Mouse (Mus musculus) heart, embryonic 11.5 days (tissue): ENCODE measurements at regions not wholly inside any gene's neighbourhood (a gene's known extent, or its start where the extent isn't known, plus 50 kb on each side); places are given as distances from the start of the nearest gene placed in this dataset.
A peak's percentile ranks its signal among the peaks of the same experiment; 100 is the strongest.

Experiments used
- ATAC-seq: fragments of 200-750 bp; cut with Nextera tagmentation; replicated peaks from 2 replicates; pipeline ENCODE4 v1.8.0; 2017; ENCODE audit warnings: moderate library complexity; ENCODE audit not compliant: insufficient number of reproducible peaks, low FRiP score, low TSS enrichment
- H3K27ac ChIP-seq: fragments of 300-500 bp; sonication (generic); 2 replicates; pipeline ENCODE4 v1.5.1; 2014; ENCODE audit warnings: mild to moderate bottlenecking, low read depth, low read length
- H3K27me3 ChIP-seq: fragments of 300-500 bp; sonication (generic); 2 replicates; pipeline ENCODE4 v1.6.1; 2014; ENCODE audit warnings: mild to moderate bottlenecking, low read length, mixed read lengths; ENCODE audit not compliant: control insufficient read depth, insufficient read depth
- H3K36me3 ChIP-seq: fragments of 300-500 bp; sonication (generic); 2 replicates; pipeline ENCODE4 v1.6.1; 2014; ENCODE audit warnings: mild to moderate bottlenecking, low read length, moderate library complexity, mixed read lengths; ENCODE audit not compliant: control insufficient read depth, insufficient read depth
- H3K4me1 ChIP-seq: fragments of 300-500 bp; sonication (generic); 2 replicates; pipeline ENCODE4 v1.6.1; 2014; ENCODE audit warnings: low read length; ENCODE audit not compliant: control insufficient read depth, insufficient read depth
- H3K4me2 ChIP-seq: fragments of 300-500 bp; sonication (generic); 2 replicates; pipeline ENCODE4 v1.6.1; 2014; ENCODE audit warnings: mild to moderate bottlenecking, moderate library complexity
- H3K4me3 ChIP-seq: fragments of 300-500 bp; sonication (generic); 2 replicates; pipeline ENCODE4 v1.5.1; 2014; ENCODE audit warnings: low read depth, low read length
- H3K9ac ChIP-seq: fragments of 300-500 bp; sonication (generic); 2 replicates; pipeline ENCODE4 v1.6.1; 2014; ENCODE audit warnings: mild to moderate bottlenecking, low read depth, low read length, moderate library complexity
- H3K9me3 ChIP-seq: fragments of 300-500 bp; sonication (generic); replicated peaks from 2 replicates; pipeline ENCODE4 v1.6.1; 2016; ENCODE audit warnings: low read length; ENCODE audit not compliant: control insufficient read depth
- WGBS: fragments of 180-500 bp; shearing (Covaris S2); extraction: QIAGEN DNeasy Blood & Tissue Kit; methylation state at CpG from one replicate; pipeline ENCODE4 v1.1.7; 2014; ENCODE audit not compliant: insufficient replicate concordance; 5-methylcytosine and 5-hydroxymethylcytosine counted together

GRCm38 (mm10) chr1:42107925-42108324 is 587.6 kb upstream of the Pou3f3 start:
- ATAC-seq = no peak
- 78% methylated on average over 1 of the region's 1 CpGs for WGBS
- H3K27me3 ChIP-seq = no peaks in the 10 kb centered on the region
- no peak overlapping the region for H3K4me2 ChIP-seq
- H3K9ac ChIP-seq = no peak overlapping the region
- H3K9me3 ChIP-seq = no peaks in the 10 kb centered on the region
- H3K4me1 ChIP-seq = no peaks in the 10 kb centered on the region
- no peaks in the 10 kb centered on the region for H3K36me3 ChIP-seq
- no peak overlapping the region for H3K4me3 ChIP-seq
- no peak overlapping the region for H3K27ac ChIP-seq

- Histone ChIP-seq H3K4me3 (no peak overlapping the region), H3K27me3 (no peaks in the 10 kb centered on the region), H3K36me3 (no peaks in the 10 kb centered on the region), H3K27ac (no peak overlapping the region), H3K4me2 (no peak overlapping the region), H3K4me1 (no peaks in the 10 kb centered on the region), H3K9ac (no peak overlapping the region), H3K9me3 (no peaks in the 10 kb centered on the region; the same call in 1 of the 2 replicates)
- WGBS = 80% methylated on average over 13 of the region's 13 CpGs
- ATAC-seq = no peak
Measured at GRCm38 (mm10) chr1:42152175-42152790, 543.3 kb upstream of the Pou3f3 start.

GRCm38 (mm10) chr1:42152916-42153315 is 542.7 kb upstream of the Pou3f3 start:
- H3K27me3 ChIP-seq = no peaks in the 10 kb centered on the region
- H3K27ac ChIP-seq = no peak overlapping the region
- 53% methylated on average over 3 of the region's 3 CpGs for WGBS
- H3K4me2 ChIP-seq = no peak overlapping the region
- H3K4me3 ChIP-seq = no peak overlapping the region
- H3K9ac ChIP-seq = no peak overlapping the region
- H3K36me3 ChIP-seq = no peaks in the 10 kb centered on the region
- no peaks in the 10 kb centered on the region for H3K4me1 ChIP-seq
- no peaks in the 10 kb centered on the region; the same call in 1 of the 2 replicates for H3K9me3 ChIP-seq
- ATAC-seq = no peak

GRCm38 (mm10) chr1:42167790-42168572 is 527.6 kb upstream of the Pou3f3 start:
- no peak overlapping the region for H3K9ac ChIP-seq
- 76% methylated on average over 7 of the region's 7 CpGs for WGBS
- H3K4me1 ChIP-seq = no peaks in the 10 kb centered on the region
- no peak for ATAC-seq
- H3K27me3 ChIP-seq = no peaks in the 10 kb centered on the region
- no peak overlapping the region for H3K4me3 ChIP-seq
- H3K36me3 ChIP-seq = no peaks in the 10 kb centered on the region
- H3K27ac ChIP-seq = no peak overlapping the region
- no peaks in the 10 kb centered on the region for H3K9me3 ChIP-seq
- H3K4me2 ChIP-seq = no peak overlapping the region

GRCm38 (mm10) chr1:42169505-42169904 is 526.1 kb upstream of the Pou3f3 start:
- H3K9me3 ChIP-seq = no peaks in the 10 kb centered on the region
- H3K9ac ChIP-seq = no peak overlapping the region
- H3K27me3 ChIP-seq = no peaks in the 10 kb centered on the region
- no peaks in the 10 kb centered on the region for H3K4me1 ChIP-seq
- no peak overlapping the region for H3K4me2 ChIP-seq
- ATAC-seq = no peak
- no peak overlapping the region for H3K27ac ChIP-seq
- WGBS = 72% methylated on average over 3 of the region's 3 CpGs
- H3K36me3 ChIP-seq = no peaks in the 10 kb centered on the region
- no peak overlapping the region for H3K4me3 ChIP-seq

GRCm38 (mm10) chr1:42186295-42186694 is 509.3 kb upstream of the Pou3f3 start:
- no peaks in the 10 kb centered on the region for H3K4me1 ChIP-seq

GRCm38 (mm10) chr1:42228098-42228497 is 467.5 kb upstream of the Pou3f3 start:
- WGBS = 79% methylated on average over 1 of the region's 1 CpGs
- Histone ChIP-seq H3K27ac (no peak overlapping the region), H3K9me3 (no peaks in the 10 kb centered on the region), H3K4me3 (no peak overlapping the region), H3K4me2 (no peak overlapping the region), H3K36me3 (no peaks in the 10 kb centered on the region), H3K9ac (no peak overlapping the region), H3K27me3 (no peaks in the 10 kb centered on the region), H3K4me1 (no peaks in the 10 kb centered on the region)
- no peak for ATAC-seq

More at GRCm38 (mm10) chr1:42186295-42186694, 509.3 kb upstream of the Pou3f3 start:
- no peaks in the 10 kb centered on the region for H3K9me3 ChIP-seq
- no peaks in the 10 kb centered on the region for H3K27me3 ChIP-seq
- H3K4me2 ChIP-seq = no peak overlapping the region
- H3K36me3 ChIP-seq = no peaks in the 10 kb centered on the region
- H3K9ac ChIP-seq = no peak overlapping the region
- ATAC-seq = no peak
- H3K27ac ChIP-seq = no peak overlapping the region
- H3K4me3 ChIP-seq = no peak overlapping the region

- WGBS = 47% methylated on average over 12 of the region's 12 CpGs
- no peaks in the 10 kb centered on the region for H3K36me3 ChIP-seq
- no peak overlapping the region for H3K27ac ChIP-seq
- H3K4me1 ChIP-seq = no peaks in the 10 kb centered on the region
- H3K4me3 ChIP-seq = no peak overlapping the region
- peak overlapping the region; percentile 23 for H3K4me2 ChIP-seq
- no peak for ATAC-seq
- no peaks in the 10 kb centered on the region for H3K9me3 ChIP-seq
- H3K27me3 ChIP-seq = no peaks in the 10 kb centered on the region
- H3K9ac ChIP-seq = no peak overlapping the region
Measured at GRCm38 (mm10) chr1:42229711-42230110, 465.9 kb upstream of the Pou3f3 start.
